Mouse (Mus musculus): ENCODE data around the gene Ccne1. TPM values are rescaled to one million over a fixed set of nuclear protein-coding genes. Genes with fewer than 3 reads are reported as not detected.

The Ccne1 gene
- polyA plus RNA-seq, 1 experiment = 58.5 TPM

GRCm38 (mm10) chr7:38055996-38056395, 51.3 kb downstream of the Ccne1 start:
- no peak for TF ChIP-seq CTCF (IDR thresholded peaks at IDR 0.05; ENCODE audit: control insufficient read depth, insufficient read depth, low read length)
- no peak for TF ChIP-seq POLR2A (IDR thresholded peaks at IDR 0.05; ENCODE audit: borderline replicate concordance, control insufficient read depth, low read depth, low read length)
- WGBS = 80% methylated on average over 2 of the region's 2 CpGs
- H3K4me1 ChIP-seq (ENCODE audit: control insufficient read depth, insufficient read depth, low read length) = no peaks in the 10 kb centered on the region
- no peak overlapping the region for H3K4me3 ChIP-seq (replicated peaks; ENCODE audit: control insufficient read depth, low read depth, low read length)
- no peak overlapping the region for H3K27ac ChIP-seq (ENCODE audit: control insufficient read depth, insufficient read depth, low read depth, low read length, poor library complexity)

- Histone ChIP-seq H3K4me3 (replicated peaks; ENCODE audit: control insufficient read depth, low read depth, low read length) (no peak overlapping the region), H3K4me1 (ENCODE audit: control insufficient read depth, insufficient read depth, low read length) (no peaks in the 10 kb centered on the region), H3K27ac (ENCODE audit: control insufficient read depth, insufficient read depth, low read depth, low read length, poor library complexity) (no peak overlapping the region)
- WGBS = 64% methylated on average over 9 of the region's 9 CpGs
- TF ChIP-seq CTCF (IDR thresholded peaks at IDR 0.05; ENCODE audit: control insufficient read depth, insufficient read depth, low read length) (no peak), POLR2A (IDR thresholded peaks at IDR 0.05; ENCODE audit: borderline replicate concordance, control insufficient read depth, low read depth, low read length) (no peak)
These were observed 53.1 kb downstream of the Ccne1 start for GRCm38 (mm10) chr7:38054246-38054645.

Other genes starting within 250 kb of the Ccne1 start
- gene Uri1, start 84.0 kb downstream of the Ccne1 start, polyA plus RNA-seq (2011; ENCODE audit: insufficient read depth, insufficient read length, low replicate concordance, missing spikeins) = 12.1 and 16.0 TPM in 2 replicates
- gene 1600014C10Rik, start 75.7 kb upstream of the Ccne1 start, polyA plus RNA-seq (2011; ENCODE audit: insufficient read depth, insufficient read length, low replicate concordance, missing spikeins) = 15.1 and 22.2 TPM in 2 replicates
- gene Plekhf1, start 120.5 kb upstream of the Ccne1 start, polyA plus RNA-seq (2011; ENCODE audit: insufficient read depth, insufficient read length, low replicate concordance, missing spikeins) = 0.61 and 1.1 TPM in 2 replicates
- gene Pop4, start 163.9 kb upstream of the Ccne1 start, polyA plus RNA-seq (2011; ENCODE audit: insufficient read depth, insufficient read length, low replicate concordance, missing spikeins) = 8.4 and 24.1 TPM in 2 replicates